Mouse (Mus musculus): ENCODE results near the gene Nosip. TPM values are rescaled to one million over a fixed set of nuclear protein-coding genes. Genes with fewer than 3 reads are reported as not detected.

Gene Nosip
- total and polyA plus RNA-seq, 3 experiments: 72.4 to 86.8 (median 81.4) TPM

GRCm38 (mm10) chr7:45016761-45017160, 45.5 kb upstream of the Nosip start:
- Histone ChIP-seq H3K9me3 (replicated peaks; ENCODE audit: low read length) (no peaks in the 10 kb centered on the region), H3K27ac (ENCODE audit: insufficient read depth, low read depth) (peak overlapping the region; percentile 81; the same call in 1 of the 2 replicates), H3K4me1 (ENCODE audit: control insufficient read depth in 1 of 2, insufficient read depth in 2 of 2) (peaks cover 0 to 31% of the 10 kb centered on the region in 2 experiments; a peak in 2 of 4 replicates), H3K36me3 (replicated peaks in 1 of 2; ENCODE audit: control insufficient read depth in 1 of 2, insufficient read depth in 1 of 2, low read length in 1 of 2) (peaks cover 18 to 39% of the 10 kb centered on the region in 2 experiments), H3K9ac (ENCODE audit: insufficient read depth, low read depth) (peak overlapping the region; percentile 53), H3K27me3 (replicated peaks) (no peaks in the 10 kb centered on the region), H3K4me3 (replicated peaks in 1 of 3; ENCODE audit: low read depth in 2 of 3, low read length in 2 of 3, poor library complexity in 1 of 3) (peak overlapping the region; percentile 63 to 78 (median 67)), H3K79me2 (replicated peaks; ENCODE audit: control insufficient read depth, extremely low read depth, insufficient read depth, poor library complexity, severe bottlenecking) (peaks cover 18% of the 10 kb centered on the region), H3K4me2 (ENCODE audit: insufficient read depth, low read depth, poor library complexity, severe bottlenecking) (peak overlapping the region; percentile 53)
- DNase-seq (ENCODE audit: extremely low read depth): no peak
- TF ChIP-seq KAT2A (IDR thresholded peaks at IDR 0.05; ENCODE audit: insufficient replicate concordance, low read length) (no peak), MEF2A (IDR thresholded peaks at IDR 0.05; ENCODE audit: borderline replicate concordance, low read depth, low read length) (no peak), PAX5 (IDR thresholded peaks at IDR 0.05; ENCODE audit: low read length) (no peak), ZC3H11A (IDR thresholded peaks at IDR 0.05; ENCODE audit: low read depth, low read length) (no peak), BHLHE40 (IDR thresholded peaks at IDR 0.05; ENCODE audit: low read depth, low read length) (no peak), MAFK (IDR thresholded peaks at IDR 0.05; ENCODE audit: insufficient replicate concordance, low read length) (no peak), ZNF384 (IDR thresholded peaks at IDR 0.05; ENCODE audit: low read depth, low read length) (no peak)
- dilution Hi-C loops (cut with MboI; ENCODE audit: extremely low pct_ligation_motif_present, extremely low pct_unique_long_range_greater_than_20kb, low sequenced_read_pairs) (no loop called here), in situ Hi-C loops (cut with MboI; ENCODE audit: low pct_ligation_motif_present, low pct_unique_long_range_greater_than_20kb, low sequenced_read_pairs) (no loop called here)

- peak within 1 kb of the TSS; percentile 81 for H3K27ac ChIP-seq (ENCODE audit: insufficient read depth, low read depth)
- H3K79me2 ChIP-seq (replicated peaks; ENCODE audit: control insufficient read depth, extremely low read depth, insufficient read depth, poor library complexity, severe bottlenecking): peaks cover 18% of the 10 kb centered on the region
- H3K4me1 ChIP-seq (ENCODE audit: control insufficient read depth in 1 of 2, insufficient read depth in 2 of 2): peaks cover 0 to 31% of the 10 kb centered on the region in 2 experiments; a peak in 2 of 4 replicates
- H3K9me3 ChIP-seq (replicated peaks; ENCODE audit: low read length): no peaks in the 10 kb centered on the region
- DNase-seq (ENCODE audit: extremely low read depth): peak; percentile 100
- peak within 1 kb of the TSS; percentile 89 for H3K9ac ChIP-seq (ENCODE audit: insufficient read depth, low read depth)
- no peak for TF ChIP-seq MEF2A (IDR thresholded peaks at IDR 0.05; ENCODE audit: borderline replicate concordance, low read depth, low read length)
- TF ChIP-seq NELFE (IDR thresholded peaks at IDR 0.05; ENCODE audit: low read depth, low read length): 0 out of 2 replicates have a peak, but pooled peaks have one; percentile 26
- 0 out of 2 replicates have a peak, but pooled peaks have one; percentile 13 for TF ChIP-seq TCF12 (IDR thresholded peaks at IDR 0.05; ENCODE audit: low read depth, low read length)
- no peak for TF ChIP-seq EP300 (IDR thresholded peaks at IDR 0.05; ENCODE audit: low read length)
- peak; percentile 61 for TF ChIP-seq ELF1 (IDR thresholded peaks at IDR 0.05; ENCODE audit: low read depth, low read length)
- peak; percentile 51; the same call in 1 of the 2 replicates for TF ChIP-seq HCFC1 (IDR thresholded peaks at IDR 0.05; ENCODE audit: low read depth, low read length)
- 0 out of 2 replicates have a peak, but pooled peaks have one; percentile 19 for TF ChIP-seq KAT2A (IDR thresholded peaks at IDR 0.05; ENCODE audit: insufficient replicate concordance, low read length)
- TF ChIP-seq PAX5 (IDR thresholded peaks at IDR 0.05; ENCODE audit: low read length): no peak
- TF ChIP-seq NRF1 (IDR thresholded peaks at IDR 0.05; ENCODE audit: low read depth, low read length): peak; percentile 8; the same call in 1 of the 2 replicates
- TF ChIP-seq ZMIZ1 (IDR thresholded peaks at IDR 0.05; ENCODE audit: low read depth, low read length): 0 out of 2 replicates have a peak, but pooled peaks have one; percentile 46
- peak; percentile 51 for TF ChIP-seq BHLHE40 (IDR thresholded peaks at IDR 0.05; ENCODE audit: low read depth, low read length)
- peak; percentile 56; the same call in 1 of the 2 replicates for TF ChIP-seq POLR2A (IDR thresholded peaks at IDR 0.05; ENCODE audit: low read depth, low read length)
- peak; percentile 84 for TF ChIP-seq MYC (IDR thresholded peaks at IDR 0.05; ENCODE audit: low read depth, low read length)
- TF ChIP-seq SIN3A (IDR thresholded peaks at IDR 0.05; ENCODE audit: low read length): peak; percentile 77
- peak; percentile 79 for TF ChIP-seq MAX (IDR thresholded peaks at IDR 0.05; ENCODE audit: low read length)
- TF ChIP-seq CHD2 (IDR thresholded peaks at IDR 0.05; ENCODE audit: low read length): no peak
- no peak for TF ChIP-seq GABPA (IDR thresholded peaks at IDR 0.05; ENCODE audit: insufficient replicate concordance, low read depth, low read length)
- TF ChIP-seq MAZ (IDR thresholded peaks at IDR 0.05; ENCODE audit: low read depth, low read length): peak; percentile 69; the same call in 1 of the 2 replicates
- peak; percentile 81 for TF ChIP-seq TBP (conservative IDR thresholded peaks at IDR 0.05; ENCODE audit: low read depth, low read length)
- peak; percentile 69; the same call in 1 of the 2 replicates for TF ChIP-seq MXI1 (IDR thresholded peaks at IDR 0.05; ENCODE audit: low read depth, low read length)
- TF ChIP-seq IRF4 (IDR thresholded peaks at IDR 0.05; ENCODE audit: low read depth, low read length): 0 out of 2 replicates have a peak, but pooled peaks have one; percentile 11
- peak within 1 kb of the TSS; percentile 63 to 78 (median 72) for H3K4me3 ChIP-seq (replicated peaks in 1 of 3; ENCODE audit: low read depth in 2 of 3, low read length in 2 of 3, poor library complexity in 1 of 3)
- H3K27me3 ChIP-seq (replicated peaks): no peaks in the 10 kb centered on the region
- in situ Hi-C loops (cut with MboI; ENCODE audit: low pct_ligation_motif_present, low pct_unique_long_range_greater_than_20kb, low sequenced_read_pairs) (no loop called here), dilution Hi-C loops (cut with MboI; ENCODE audit: extremely low pct_ligation_motif_present, extremely low pct_unique_long_range_greater_than_20kb, low sequenced_read_pairs) (no loop called here)
- H3K36me3 ChIP-seq (replicated peaks in 1 of 2; ENCODE audit: control insufficient read depth in 1 of 2, insufficient read depth in 1 of 2, low read length in 1 of 2): peaks cover 12 to 33% of the 10 kb centered on the region in 2 experiments
- H3K4me2 ChIP-seq (ENCODE audit: insufficient read depth, low read depth, poor library complexity, severe bottlenecking): peak within 1 kb of the TSS; percentile 70
Observed at GRCm38 (mm10) chr7:45017242-45018061, 44.8 kb upstream of the Nosip start, which contains the start of gene Rras. Rras (plus strand) TSS chr7:45017961.

Data from CH12.LX (cell line).